Mouse (Mus musculus) cerebellum, postnatal 25 days (tissue): ENCODE measurements around the gene Mfsd2a.

Experiments
- DNase-seq, 2 experiments: peaks; one replicate each; pipeline ENCODE4 v3.0.0; 2021; ENCODE audit warnings: mixed read lengths in 2 of 2

The Mfsd2a gene

GRCm38 (mm10) chr4:122978850-122979249 lies 17.9 kb upstream of the Mfsd2a start:
- no peak for DNase-seq

- no peak for DNase-seq
Measured at GRCm38 (mm10) chr4:122976885-122977284, 15.9 kb upstream of the Mfsd2a start.

- no peak for DNase-seq
Measured at GRCm38 (mm10) chr4:122974976-122975520, 14.1 kb upstream of the Mfsd2a start.

- DNase-seq: no peak
Measured at GRCm38 (mm10) chr4:122972056-122972455, 11.1 kb upstream of the Mfsd2a start.

GRCm38 (mm10) chr4:122971646-122972045 lies 10.7 kb upstream of the Mfsd2a start:
- DNase-seq: no peak

GRCm38 (mm10) chr4:122971191-122971590 lies 10.2 kb upstream of the Mfsd2a start:
- DNase-seq: no peak

GRCm38 (mm10) chr4:122968106-122968505 lies 7.1 kb upstream of the Mfsd2a start:
- DNase-seq: no peak

GRCm38 (mm10) chr4:122962751-122963150 lies 1.8 kb upstream of the Mfsd2a start:
- DNase-seq: no peak

- no peak for DNase-seq
Measured at GRCm38 (mm10) chr4:122961589-122961988, 601 bp upstream of the Mfsd2a start.

- DNase-seq: peak; percentile 25 to 27
Measured at GRCm38 (mm10) chr4:122960321-122961099, 478 bp downstream of the Mfsd2a start.

GRCm38 (mm10) chr4:122959816-122960215 lies 1.2 kb downstream of the Mfsd2a start:
- peak in 1 of 2 experiments; percentile 10 for DNase-seq

- DNase-seq: peak in 1 of 2 experiments; percentile 15
Measured at GRCm38 (mm10) chr4:122958491-122959031, 2.4 kb downstream of the Mfsd2a start.

- DNase-seq: no peak
Measured at GRCm38 (mm10) chr4:122956301-122956700, 4.7 kb downstream of the Mfsd2a start.

- DNase-seq: peak; percentile 75 to 87
Measured at GRCm38 (mm10) chr4:122955412-122956136, 5.4 kb downstream of the Mfsd2a start.

- DNase-seq: no peak
Measured at GRCm38 (mm10) chr4:122954680-122955411, 6.1 kb downstream of the Mfsd2a start.

- no peak for DNase-seq
Measured at GRCm38 (mm10) chr4:122949096-122949495, 11.9 kb downstream of the Mfsd2a start.

- no peak for DNase-seq
Measured at GRCm38 (mm10) chr4:122947223-122947622, 13.8 kb downstream of the Mfsd2a start.

- no peak for DNase-seq
Measured at GRCm38 (mm10) chr4:122944408-122944807, 16.6 kb downstream of the Mfsd2a start.

GRCm38 (mm10) chr4:122939048-122939796 lies 21.8 kb downstream of the Mfsd2a start:
- no peak for DNase-seq

- no peak for DNase-seq
Measured at GRCm38 (mm10) chr4:122937489-122937888, 23.5 kb downstream of the Mfsd2a start.

GRCm38 (mm10) chr4:122935466-122936099 lies 25.4 kb downstream of the Mfsd2a start:
- DNase-seq: no peak
